Mouse (Mus musculus): ENCODE results near the gene Siah1b.

DNA sequence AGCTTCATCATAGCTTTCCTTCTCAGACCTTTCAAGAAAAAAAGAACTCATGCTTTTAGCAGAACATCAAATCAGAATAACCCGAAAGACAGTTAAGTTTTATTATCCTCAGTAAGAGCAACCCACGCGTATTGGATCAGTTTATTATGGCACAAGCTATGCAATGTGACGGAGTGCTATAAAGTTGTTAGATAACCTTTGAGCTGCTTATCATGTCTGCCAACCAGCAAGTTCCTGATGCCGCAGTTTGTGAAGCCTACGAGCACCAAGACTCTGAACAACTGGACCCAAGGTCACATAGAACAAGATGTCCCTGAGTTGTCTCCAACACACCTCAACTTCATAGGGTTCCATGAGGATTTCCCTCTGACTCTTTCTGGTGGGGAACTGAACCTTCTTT is 37.5 kb upstream of the Siah1b start:
- TF ChIP-seq CTCF (IDR thresholded peaks at IDR 0.05; ENCODE audit: control insufficient read depth, insufficient read depth, low read length): no peak
- no peak for TF ChIP-seq POLR2A (IDR thresholded peaks at IDR 0.05; ENCODE audit: borderline replicate concordance, control insufficient read depth, low read depth, low read length)

Data from bone marrow, adult 2 months (tissue).